Mouse (Mus musculus) skeletal muscle tissue, adult 2 months (tissue): ENCODE measurements at regions not wholly inside any gene's neighbourhood (a gene's known extent, or its start where the extent isn't known, plus 50 kb on each side); places are given as distances from the start of the nearest gene placed in this dataset.

Experiments
- DNase-seq: peaks from one replicate; pipeline ENCODE4 v3.0.0-alpha.2; 2012; ENCODE audit warnings: low read depth, low spot score

DNA sequence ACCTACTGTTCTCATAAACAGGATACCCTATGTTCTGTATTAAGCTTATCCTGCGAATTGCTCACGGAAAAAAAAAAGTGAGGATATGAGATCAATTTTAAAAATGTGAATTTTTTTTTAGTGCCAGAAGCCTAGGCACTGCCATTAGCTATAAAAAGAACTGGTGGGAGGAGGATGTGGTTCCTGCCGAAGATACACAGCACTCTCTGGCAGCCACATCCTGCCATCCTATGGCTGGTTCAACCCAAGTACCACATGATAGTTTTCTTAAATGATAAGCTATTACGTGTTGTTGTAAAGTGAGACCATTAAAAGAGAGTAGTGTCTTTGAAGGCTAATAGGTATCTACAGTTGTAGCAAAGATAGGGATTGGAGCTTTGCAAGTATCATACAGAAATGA is 58.2 kb upstream of the Ppp3ca start:
- no peak for DNase-seq

DNA sequence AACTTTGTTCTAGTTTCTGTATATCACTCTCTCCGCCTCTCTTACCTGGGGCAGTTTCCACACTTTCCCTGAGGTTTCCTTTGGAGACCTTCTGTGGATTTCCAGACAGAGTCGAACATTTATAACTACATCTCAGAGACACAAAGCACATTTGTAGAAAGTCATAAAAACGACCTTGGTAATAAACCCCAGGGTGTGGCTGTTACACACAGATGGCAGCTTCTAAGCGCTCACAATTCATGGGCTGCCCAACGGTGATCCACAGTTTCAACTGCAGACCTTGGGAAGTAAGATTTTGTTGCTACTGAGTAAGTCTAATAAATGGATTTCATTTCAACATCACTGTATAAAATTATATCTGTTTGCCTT is 59.4 kb upstream of the Ppp3ca start:
- DNase-seq = no peak

DNA sequence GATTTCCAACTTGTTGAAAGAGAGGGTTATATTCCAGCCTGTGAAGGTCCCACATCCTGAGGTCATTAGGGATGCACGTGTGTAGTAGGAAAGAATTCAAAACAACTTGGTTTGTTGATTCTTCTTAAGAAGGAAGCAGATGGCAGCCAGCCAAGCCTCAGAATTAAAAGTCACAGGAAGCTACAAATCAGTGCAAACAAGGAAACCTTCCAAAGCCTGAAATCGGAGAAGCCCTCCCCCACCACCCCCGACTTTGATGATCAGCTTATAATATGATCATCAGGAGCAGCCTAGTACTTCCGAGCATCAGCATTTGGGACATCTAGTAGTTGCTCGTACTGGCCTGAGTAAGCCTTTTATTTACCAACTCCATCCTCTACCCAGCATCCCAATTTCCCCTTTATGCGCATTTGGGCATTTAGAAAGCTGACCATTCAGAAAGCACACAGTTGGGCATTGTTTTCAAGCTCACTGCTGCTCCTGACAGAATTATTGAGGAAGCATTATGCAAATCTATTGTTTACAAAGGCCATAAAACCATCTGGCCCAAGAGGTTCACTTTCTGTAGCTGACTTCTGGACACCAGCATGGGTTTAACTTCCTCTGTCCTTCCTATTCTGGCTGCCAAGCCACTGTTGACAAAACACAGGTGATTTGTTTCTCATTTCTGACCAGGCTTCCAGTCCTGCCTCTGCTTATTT is 59.9 kb upstream of the Ppp3ca start:
- peak; percentile 39 for DNase-seq

DNA sequence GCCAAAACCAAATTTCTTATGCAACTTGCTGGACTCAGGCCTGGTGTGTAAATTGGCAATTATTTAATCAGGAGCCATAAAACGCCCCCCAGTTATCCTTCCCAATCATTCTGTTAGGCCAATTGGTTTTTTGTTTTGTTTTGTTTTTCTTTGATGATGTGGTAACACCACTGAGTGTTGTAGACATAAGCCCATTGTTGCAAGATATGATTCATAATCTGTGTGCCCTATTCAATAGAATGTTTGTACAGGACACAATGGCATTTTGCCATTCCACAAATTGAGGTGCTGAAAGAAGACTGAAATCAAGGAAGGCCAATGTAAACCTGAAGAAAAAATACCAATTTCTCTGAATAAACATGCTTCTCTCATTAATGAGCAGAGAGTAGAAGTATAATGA is 68.2 kb upstream of the Ppp3ca start:
- DNase-seq = no peak

DNA sequence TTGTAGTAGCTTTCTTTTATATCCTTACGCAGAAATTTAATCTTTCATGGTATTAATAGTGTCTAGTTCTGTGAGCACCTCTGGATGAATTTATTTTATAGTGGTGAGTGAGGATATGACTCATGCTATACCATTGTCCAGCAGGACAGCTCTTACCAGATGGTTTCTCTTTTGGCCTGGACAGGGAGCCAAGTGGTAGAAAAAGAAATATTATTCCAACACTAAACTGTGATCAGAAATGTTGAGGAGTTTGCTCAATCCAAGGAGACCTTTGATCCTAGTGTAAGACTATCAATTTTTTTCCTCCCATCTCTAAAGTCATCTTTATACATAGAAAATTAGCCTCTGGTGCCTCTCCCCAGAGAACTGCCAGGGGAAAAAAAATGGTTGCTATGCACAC is 86.0 kb upstream of the Ppp3ca start:
- DNase-seq = no peak

DNA sequence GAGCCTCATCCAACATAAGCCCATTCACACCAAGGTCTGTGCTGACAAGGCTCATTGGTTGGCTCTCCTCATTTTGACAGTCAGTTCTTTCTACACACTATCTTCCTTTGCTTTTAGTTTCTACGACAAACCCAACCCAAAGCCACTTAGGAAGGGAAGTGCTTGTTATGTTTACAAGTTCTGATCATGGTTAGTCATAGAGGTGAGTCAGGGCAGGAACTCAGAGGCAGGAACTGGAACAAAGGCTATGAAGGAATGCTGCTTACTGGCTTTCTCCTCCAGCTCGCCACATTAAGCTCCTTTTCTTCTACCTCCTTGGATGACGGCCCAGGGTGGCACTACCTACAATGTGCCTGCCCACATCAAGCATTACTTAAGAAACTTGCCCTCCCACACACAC is 91.9 kb upstream of the Ppp3ca start:
- DNase-seq = no peak

DNA sequence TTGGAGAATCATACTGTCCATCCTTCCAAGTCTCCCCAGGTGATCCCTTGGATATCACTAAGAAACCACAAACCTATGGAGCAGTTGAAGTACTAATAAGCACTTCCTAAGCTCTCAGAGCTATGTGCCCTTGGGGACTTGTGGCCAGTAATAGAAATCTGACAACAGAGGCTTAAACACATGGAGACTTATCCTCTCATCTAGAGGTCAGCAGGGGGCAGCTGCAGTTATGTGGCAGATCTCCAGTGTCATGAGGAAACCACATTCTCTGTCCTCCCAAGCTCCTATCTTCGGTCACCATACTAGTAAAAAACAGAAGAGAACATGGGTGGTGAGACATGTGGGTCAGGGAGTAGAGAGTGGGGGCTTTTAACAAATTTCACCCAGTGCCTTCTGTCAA is 99.4 kb upstream of the Ppp3ca start:
- DNase-seq = peak; percentile 4

DNA sequence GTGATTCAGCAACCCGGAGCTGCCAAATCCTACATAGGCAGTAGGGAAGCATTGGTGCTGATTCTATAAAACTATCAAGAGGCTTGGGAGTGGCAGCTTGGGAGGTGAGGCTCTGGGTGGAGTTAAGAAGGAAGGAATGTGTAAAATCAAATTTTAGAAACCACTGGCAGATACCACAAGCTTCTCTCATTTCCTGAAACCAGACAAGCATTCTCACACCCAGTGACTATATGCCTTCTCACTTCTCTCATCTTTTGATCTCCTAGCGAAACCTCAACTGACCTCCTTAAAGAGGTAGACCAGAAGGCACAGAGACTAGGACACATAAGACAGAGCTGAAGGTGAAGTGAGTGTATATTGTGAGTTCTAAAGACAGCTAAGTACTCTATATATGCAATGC is 113.4 kb upstream of the Ppp3ca start:
- no peak for DNase-seq

DNA sequence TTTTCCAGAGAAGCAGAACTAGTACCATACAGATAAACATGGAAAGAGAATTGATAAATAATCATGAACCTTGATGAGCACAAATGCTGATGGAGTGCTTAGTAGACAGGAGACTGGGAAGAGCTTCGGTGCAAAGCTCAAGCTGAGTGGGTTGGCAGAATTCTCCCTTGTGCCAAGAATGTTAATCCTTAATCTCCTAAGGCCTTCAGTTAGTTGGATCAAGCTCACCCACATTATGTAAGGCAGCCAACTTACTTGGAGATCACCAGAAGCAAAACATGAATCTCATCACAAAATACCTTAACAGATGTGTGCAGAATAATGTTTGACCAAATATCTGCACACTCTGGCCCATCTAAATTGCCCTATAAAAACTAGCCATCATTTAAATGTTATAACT is 120.5 kb upstream of the Ppp3ca start:
- no peak for DNase-seq

DNA sequence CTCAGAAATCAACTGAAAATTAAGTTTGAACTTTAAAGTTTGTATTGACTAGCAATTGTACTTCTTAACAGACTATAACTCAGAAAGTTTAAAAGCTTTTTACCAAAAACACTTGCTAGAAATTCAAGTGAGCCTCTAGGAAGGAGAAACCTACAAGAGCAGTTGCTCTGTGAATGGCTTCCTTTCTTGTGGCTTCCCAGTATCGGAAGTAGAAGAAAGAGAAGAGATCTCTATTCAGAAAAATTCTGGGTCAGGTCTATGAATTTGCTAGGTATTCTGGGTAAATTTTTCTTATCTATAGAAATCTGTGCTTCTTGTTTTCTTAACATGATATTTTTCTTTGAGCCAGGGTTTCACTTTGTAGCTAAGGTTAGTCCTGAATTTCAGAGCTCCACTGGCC is 138.3 kb upstream of the Ppp3ca start:
- DNase-seq = no peak

DNA sequence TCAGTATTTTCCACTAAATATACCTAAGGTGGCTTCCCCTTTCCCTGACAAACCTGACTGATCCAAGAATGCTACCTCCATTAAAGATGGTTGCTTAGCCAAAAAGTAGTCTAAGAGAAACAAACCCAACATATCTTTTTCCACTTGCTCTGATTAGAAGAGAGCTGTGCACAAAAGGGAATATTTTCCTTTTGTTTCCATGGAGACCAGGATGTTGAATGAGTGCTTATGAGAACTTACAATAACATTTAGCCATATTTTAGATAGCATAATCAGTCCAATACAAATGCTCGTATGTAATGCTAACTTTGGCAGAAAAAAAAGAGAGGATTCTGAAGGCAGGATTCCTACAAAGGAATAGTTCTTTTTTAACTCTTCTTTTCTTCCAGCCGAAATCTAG is 161.3 kb upstream of the Ppp3ca start:
- no peak for DNase-seq

DNA sequence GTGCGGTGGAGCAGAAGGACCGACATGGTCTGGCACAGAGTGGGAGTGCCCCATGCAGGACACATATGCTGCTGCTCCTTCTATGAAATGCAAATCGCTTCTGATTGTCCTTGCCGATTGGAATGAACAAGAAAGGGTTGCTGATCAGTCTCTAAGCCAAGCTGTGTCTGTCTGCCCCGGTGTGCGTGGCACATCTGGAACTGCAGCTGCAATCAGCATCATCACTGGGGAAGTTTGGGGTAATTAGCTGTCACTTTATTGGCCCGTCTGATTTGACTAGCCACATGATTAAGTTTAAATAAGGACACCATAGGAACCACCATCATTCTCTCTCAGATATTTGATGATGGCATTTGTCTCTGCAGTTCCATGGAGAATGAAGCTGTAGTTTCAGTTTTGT is 162.9 kb upstream of the Ppp3ca start:
- no peak for DNase-seq

DNA sequence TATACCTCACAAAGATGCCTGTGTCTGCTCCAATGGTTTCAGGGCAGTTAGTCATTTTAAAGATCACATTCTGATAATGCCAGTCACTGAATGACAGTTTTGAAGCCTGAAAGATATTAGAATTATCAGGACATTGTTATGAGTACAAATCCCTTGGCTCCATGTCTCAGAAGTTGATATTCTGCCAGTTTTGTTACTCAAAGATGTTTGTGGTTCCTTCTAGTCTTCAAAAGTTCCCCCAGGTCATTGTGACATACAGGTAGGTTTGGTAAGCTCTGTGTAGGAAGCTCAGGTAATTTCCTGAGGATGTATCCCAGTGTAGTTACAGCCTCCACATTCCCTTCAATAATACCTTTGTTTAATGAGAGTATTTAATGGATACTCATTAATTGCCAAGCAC is 169.0 kb upstream of the Bank1 start:
- DNase-seq = no peak

DNA sequence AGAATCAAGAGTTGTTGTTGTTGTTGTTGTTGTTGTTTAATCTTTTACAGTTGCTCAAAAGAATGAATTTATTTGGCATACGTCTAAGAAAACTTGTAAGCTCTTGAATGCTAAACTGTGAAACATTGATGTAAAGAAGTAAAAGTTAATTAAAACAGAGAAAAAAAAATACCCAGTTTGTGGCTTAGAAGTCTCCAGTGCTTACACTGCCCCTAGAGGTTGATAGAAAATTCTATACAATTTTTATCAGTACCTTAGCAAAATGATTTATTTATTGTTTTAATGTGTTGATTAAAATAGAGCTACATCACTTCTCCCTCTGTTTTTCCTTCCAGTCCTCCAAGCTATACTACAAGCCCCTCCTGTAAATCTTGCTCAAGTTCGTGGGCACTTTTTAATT is 165.8 kb upstream of the Bank1 start:
- DNase-seq = no peak

DNA sequence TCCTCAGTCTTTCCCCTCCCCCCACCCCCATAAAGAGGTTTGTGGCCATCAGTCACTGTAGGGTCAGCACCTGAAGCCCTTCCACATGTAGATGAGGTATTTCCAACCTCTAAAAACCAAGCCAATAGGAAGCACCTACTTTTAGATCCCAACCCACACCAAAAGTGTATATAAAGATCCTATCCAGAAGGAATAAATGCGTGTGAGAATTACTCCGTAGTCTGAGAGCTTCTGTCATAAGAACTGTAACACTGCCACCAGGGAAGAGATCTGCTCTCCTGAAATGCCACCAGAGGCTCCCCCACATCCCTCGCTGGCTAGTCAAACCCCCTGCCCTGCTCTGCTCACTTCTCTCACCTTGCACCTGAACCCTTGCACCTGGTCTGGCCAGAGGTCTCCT is 145.8 kb upstream of the Bank1 start:
- DNase-seq = no peak

DNA sequence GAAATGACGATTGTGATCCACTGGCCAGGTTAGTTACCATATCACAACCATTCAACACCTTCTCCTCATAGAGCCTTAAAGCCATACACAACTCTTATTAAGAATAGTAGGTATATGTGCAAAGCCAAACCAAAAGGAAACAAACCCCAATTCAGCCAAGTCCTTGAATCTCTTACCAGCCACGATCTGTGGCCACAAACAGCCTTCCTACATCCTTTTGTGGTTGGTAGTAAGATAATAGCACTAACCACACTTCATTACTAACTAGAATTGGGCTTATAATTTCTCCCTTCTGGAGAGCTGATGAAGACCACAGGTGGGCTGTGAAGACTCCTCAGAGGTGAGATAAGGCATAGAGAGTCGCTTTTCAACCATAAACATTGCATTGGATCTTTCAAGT is 136.9 kb upstream of the Bank1 start:
- no peak for DNase-seq

DNA sequence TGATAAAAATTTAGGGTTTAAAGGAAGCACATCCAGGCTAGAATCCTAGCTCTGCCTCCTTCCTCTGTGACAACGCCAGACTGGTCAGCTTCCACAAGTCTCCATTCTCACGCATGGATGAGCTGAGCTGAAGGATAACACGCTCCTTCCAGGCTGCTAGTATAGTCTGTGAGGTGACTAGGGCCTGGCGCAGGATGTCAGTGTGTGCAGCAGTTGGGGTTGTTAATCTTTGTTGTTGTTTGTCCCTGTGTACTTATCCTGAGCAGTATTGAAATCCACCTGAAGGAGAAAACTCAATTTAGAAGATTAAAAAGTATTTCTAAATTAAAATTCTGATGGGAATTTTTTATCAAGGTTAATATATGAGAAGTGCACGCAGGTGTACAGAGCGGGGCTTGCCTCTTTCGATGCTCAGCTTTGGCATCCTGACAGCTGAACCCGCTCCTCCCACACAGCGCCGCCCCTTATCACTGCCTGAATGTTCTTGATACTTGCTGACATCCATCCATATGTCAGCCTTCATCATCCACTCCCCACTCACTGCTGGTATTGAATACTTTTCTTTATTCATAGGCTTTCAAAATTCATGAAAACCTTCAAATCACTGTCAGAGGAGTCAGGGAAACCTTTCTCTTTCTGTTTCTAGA is 130.7 kb upstream of the Bank1 start:
- DNase-seq = no peak

DNA sequence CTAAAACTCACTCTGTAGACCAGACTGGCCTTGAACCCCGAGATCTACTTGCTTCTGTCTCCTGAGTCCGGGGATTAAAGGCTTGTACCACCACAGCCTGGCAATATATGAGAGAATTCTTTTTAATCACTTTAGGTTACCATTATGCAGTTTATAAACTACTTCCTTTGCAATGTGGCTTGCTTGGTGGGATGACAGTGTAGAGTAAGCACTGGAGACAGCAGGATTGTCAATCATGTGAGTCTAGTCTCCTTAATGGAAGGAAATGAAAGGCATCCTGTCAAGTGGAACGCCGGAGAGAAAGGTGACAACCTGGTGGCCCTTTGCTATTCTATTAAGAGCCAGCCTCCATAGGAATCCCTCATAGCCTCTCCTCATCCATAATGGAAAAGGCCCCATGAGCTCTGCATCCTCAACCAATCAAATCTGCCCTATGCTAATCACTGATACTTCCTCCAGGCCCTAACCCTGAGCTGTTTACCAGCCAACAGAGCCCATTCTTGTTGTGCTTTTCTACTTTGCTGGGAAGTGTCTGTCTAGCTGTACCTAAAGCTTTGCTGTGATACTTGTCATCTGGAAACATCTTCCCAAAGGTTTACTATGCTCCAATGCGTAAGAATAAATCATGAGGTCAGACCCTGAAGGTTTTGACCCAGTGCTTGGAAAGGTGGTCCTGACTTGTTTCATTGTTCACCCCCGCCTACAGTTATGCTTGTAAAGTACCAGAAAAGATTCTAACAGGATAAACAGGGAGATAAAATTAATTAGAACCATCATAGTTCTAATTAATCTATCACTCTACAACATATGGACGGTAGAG is 130.0 kb upstream of the Bank1 start:
- no peak for DNase-seq

DNA sequence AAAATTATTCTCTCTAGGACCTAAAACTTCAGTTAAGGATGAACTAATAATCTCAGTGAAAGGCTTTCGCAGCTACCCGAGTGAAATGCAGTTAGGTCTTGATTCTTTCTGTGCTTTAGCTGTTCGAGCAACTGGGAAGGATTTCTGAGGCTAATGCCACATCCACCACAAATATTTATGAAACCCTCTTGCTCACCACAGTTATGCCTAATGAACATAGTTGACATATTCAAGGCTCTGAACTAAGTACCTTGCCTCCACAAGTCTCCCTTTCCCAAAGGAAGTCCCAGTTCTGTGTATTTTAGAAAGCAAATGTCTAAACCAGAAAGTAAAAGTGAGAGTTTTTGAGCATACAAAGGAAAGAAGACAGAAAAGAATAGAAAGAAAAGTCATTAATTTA is 129.1 kb upstream of the Bank1 start:
- no peak for DNase-seq

DNA sequence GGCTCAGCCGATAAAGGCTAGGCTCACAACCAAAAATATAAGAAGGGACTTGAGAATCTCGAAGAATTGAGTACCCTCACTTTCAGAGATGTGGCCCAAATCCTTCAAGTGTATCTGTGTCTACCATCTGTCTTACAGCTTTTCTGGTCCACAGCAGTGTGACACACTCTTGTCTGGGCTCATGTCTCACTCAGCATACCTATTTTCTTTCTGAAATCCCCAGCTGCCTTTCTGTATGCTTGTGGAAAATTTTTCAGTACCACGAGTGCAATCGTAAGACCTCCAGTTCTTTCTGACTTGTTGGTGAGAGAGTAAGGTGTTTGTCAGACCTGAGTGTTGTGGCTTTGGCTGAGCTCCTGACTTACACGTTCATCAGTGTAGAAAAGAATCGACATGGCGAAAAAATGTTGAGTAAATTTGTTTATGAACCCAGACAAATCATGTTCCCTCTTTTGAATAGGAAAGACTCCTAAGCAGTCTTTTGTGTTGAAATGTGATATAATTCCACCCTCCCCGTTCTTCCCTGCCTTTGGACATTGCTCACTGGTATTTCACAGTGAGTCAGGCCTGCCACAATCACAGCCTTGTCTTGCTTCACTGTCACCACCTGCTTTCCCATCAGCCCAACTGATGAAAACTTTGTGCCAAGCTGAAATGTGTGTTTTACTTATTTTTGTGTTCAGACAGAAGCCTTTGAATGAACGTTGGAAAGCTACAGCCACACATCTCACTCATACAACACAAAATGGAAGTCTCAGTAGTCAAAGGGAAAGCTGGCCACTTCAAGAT is 125.3 kb upstream of the Bank1 start:
- no peak for DNase-seq

DNA sequence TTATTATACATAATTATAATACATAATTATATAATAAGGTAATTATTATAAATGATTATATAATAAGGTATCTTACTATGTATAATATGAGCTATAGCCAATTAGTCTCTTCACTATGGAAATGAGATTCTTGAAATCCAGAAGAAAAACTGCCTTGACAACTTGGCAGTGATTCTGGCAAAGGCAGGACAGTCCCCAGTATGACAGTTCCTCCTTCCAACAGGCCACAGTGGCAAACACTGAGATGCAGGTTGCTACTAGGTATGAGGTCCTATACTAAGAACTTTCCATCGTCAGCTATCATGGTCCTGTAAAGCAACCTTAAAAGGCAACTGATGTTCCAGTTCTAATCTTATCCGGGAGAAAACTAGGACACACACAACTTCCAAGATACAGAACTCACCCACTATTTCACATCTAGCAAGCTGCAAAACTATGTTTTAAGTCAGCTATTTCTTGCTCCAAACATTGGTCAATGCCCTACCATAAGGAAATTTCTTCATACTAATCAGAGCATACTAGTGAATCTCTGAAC is 124.6 kb upstream of the Bank1 start:
- DNase-seq = no peak

DNA sequence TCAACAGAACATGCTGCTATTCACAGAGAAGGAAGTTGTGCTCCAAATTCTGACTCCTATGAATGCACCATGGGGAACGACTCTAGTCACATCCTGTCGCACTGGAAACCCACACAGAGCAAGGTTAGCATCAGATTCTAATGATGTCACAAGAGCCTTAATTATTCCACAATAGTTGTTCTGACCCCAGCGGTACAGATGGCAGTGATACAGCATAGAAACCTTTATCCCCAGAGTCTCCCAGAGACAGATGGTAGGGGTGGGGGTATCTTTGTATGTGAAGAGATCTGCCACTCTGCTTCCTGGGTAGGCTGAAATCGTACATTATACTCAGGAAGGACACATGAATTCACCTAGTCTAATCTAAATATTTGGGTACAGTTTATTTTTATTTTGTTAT is 123.5 kb upstream of the Bank1 start:
- DNase-seq = no peak
